Mouse (Mus musculus): ENCODE measurements around the gene Phf14. TPM values are rescaled to one million over a fixed set of nuclear protein-coding genes. Genes with fewer than 3 reads are reported as not detected.

Phf14 gene
- total RNA-seq, 1 experiment, result 22.6 TPM

- TF ChIP-seq ZC3H11A (IDR thresholded peaks at IDR 0.05; ENCODE audit: borderline replicate concordance, low read depth, low read length) (no peak), ZNF384 (IDR thresholded peaks at IDR 0.05; ENCODE audit: low read depth, low read length) (no peak), MAFK (IDR thresholded peaks at IDR 0.05; ENCODE audit: insufficient read depth, low read depth, low read length) (no peak), CHD2 (IDR thresholded peaks at IDR 0.05; ENCODE audit: low read depth, low read length) (no peak), HCFC1 (IDR thresholded peaks at IDR 0.05; ENCODE audit: borderline replicate concordance, insufficient read depth, low read length) (no peak)
- Histone ChIP-seq H3K9me3 (ENCODE audit: control insufficient read depth, insufficient read depth, low read depth, low read length) (no peaks in the 10 kb centered on the region), H3K4me1 (ENCODE audit: control insufficient read depth in 2 of 2, insufficient read depth in 2 of 2, low read length in 2 of 2, poor library complexity in 1 of 2) (no peaks in the 10 kb centered on the region), H3K9ac (ENCODE audit: insufficient read depth, low read depth, low read length, poor library complexity, severe bottlenecking) (no peak overlapping the region), H3K27ac (ENCODE audit: insufficient read depth, low read depth, low read length, poor library complexity, severe bottlenecking) (no peak overlapping the region), H3K36me3 (ENCODE audit: control insufficient read depth, insufficient read depth, low read length, poor library complexity, severe bottlenecking) (no peaks in the 10 kb centered on the region), H3K4me3 (ENCODE audit: insufficient read depth in 1 of 2, low read depth in 1 of 2, low read length in 2 of 2, poor library complexity in 1 of 2, severe bottlenecking in 1 of 2) (no peak overlapping the region)
- DNase-seq (ENCODE audit: low read depth, low spot score), result no peak
- in situ Hi-C loops (cut with MboI; ENCODE audit: low sequenced_read_pairs in 2 of 2, unreplicated experiment in 2 of 2), result no loop called here
Observed at GRCm38 (mm10) chr6:12077338-12077737, 169.7 kb downstream of the Phf14 start.

GRCm38 (mm10) chr6:12077880-12078618 is 170.4 kb downstream of the Phf14 start:
- in situ Hi-C loops (cut with MboI; ENCODE audit: low sequenced_read_pairs in 2 of 2, unreplicated experiment in 2 of 2), result no loop called here
- H3K9me3 ChIP-seq (ENCODE audit: control insufficient read depth, insufficient read depth, low read depth, low read length), result no peaks in the 10 kb centered on the region

GRCm38 (mm10) chr6:12079260-12079659 is 171.7 kb downstream of the Phf14 start:
- H3K9me3 ChIP-seq (ENCODE audit: control insufficient read depth, insufficient read depth, low read depth, low read length), result no peaks in the 10 kb centered on the region
- no peak overlapping the region for H3K27ac ChIP-seq (ENCODE audit: insufficient read depth, low read depth, low read length, poor library complexity, severe bottlenecking)
- TF ChIP-seq ZNF384 (IDR thresholded peaks at IDR 0.05; ENCODE audit: low read depth, low read length) (no peak), ZC3H11A (IDR thresholded peaks at IDR 0.05; ENCODE audit: borderline replicate concordance, low read depth, low read length) (no peak), HCFC1 (IDR thresholded peaks at IDR 0.05; ENCODE audit: borderline replicate concordance, insufficient read depth, low read length) (no peak), CHD2 (IDR thresholded peaks at IDR 0.05; ENCODE audit: low read depth, low read length) (no peak), MAFK (IDR thresholded peaks at IDR 0.05; ENCODE audit: insufficient read depth, low read depth, low read length) (no peak)
- no peak overlapping the region for H3K4me3 ChIP-seq (ENCODE audit: insufficient read depth in 1 of 2, low read depth in 1 of 2, low read length in 2 of 2, poor library complexity in 1 of 2, severe bottlenecking in 1 of 2)
- in situ Hi-C loops (cut with MboI; ENCODE audit: low sequenced_read_pairs in 2 of 2, unreplicated experiment in 2 of 2), result no loop called here
- no peaks in the 10 kb centered on the region for H3K4me1 ChIP-seq (ENCODE audit: control insufficient read depth in 2 of 2, insufficient read depth in 2 of 2, low read length in 2 of 2, poor library complexity in 1 of 2)
- no peak overlapping the region for H3K9ac ChIP-seq (ENCODE audit: insufficient read depth, low read depth, low read length, poor library complexity, severe bottlenecking)
- H3K36me3 ChIP-seq (ENCODE audit: control insufficient read depth, insufficient read depth, low read length, poor library complexity, severe bottlenecking), result no peaks in the 10 kb centered on the region
- DNase-seq (ENCODE audit: low read depth, low spot score), result no peak

More at GRCm38 (mm10) chr6:12077880-12078618, 170.4 kb downstream of the Phf14 start:
- Histone ChIP-seq H3K4me1 (ENCODE audit: control insufficient read depth in 2 of 2, insufficient read depth in 2 of 2, low read length in 2 of 2, poor library complexity in 1 of 2) (no peaks in the 10 kb centered on the region), H3K9ac (ENCODE audit: insufficient read depth, low read depth, low read length, poor library complexity, severe bottlenecking) (no peak overlapping the region), H3K36me3 (ENCODE audit: control insufficient read depth, insufficient read depth, low read length, poor library complexity, severe bottlenecking) (no peaks in the 10 kb centered on the region), H3K27ac (ENCODE audit: insufficient read depth, low read depth, low read length, poor library complexity, severe bottlenecking) (no peak overlapping the region), H3K4me3 (ENCODE audit: insufficient read depth in 1 of 2, low read depth in 1 of 2, low read length in 2 of 2, poor library complexity in 1 of 2, severe bottlenecking in 1 of 2) (no peak overlapping the region)
- TF ChIP-seq MAFK (IDR thresholded peaks at IDR 0.05; ENCODE audit: insufficient read depth, low read depth, low read length) (no peak), CHD2 (IDR thresholded peaks at IDR 0.05; ENCODE audit: low read depth, low read length) (no peak), HCFC1 (IDR thresholded peaks at IDR 0.05; ENCODE audit: borderline replicate concordance, insufficient read depth, low read length) (no peak), ZNF384 (IDR thresholded peaks at IDR 0.05; ENCODE audit: low read depth, low read length) (no peak), ZC3H11A (IDR thresholded peaks at IDR 0.05; ENCODE audit: borderline replicate concordance, low read depth, low read length) (no peak)
- DNase-seq (ENCODE audit: low read depth, low spot score), result no peak

- Histone ChIP-seq H3K4me1 (ENCODE audit: control insufficient read depth in 2 of 2, insufficient read depth in 2 of 2, low read length in 2 of 2, poor library complexity in 1 of 2) (no peaks in the 10 kb centered on the region), H3K27ac (ENCODE audit: insufficient read depth, low read depth, low read length, poor library complexity, severe bottlenecking) (no peak overlapping the region), H3K4me3 (ENCODE audit: insufficient read depth in 1 of 2, low read depth in 1 of 2, low read length in 2 of 2, poor library complexity in 1 of 2, severe bottlenecking in 1 of 2) (no peak overlapping the region), H3K9me3 (ENCODE audit: control insufficient read depth, insufficient read depth, low read depth, low read length) (no peaks in the 10 kb centered on the region), H3K9ac (ENCODE audit: insufficient read depth, low read depth, low read length, poor library complexity, severe bottlenecking) (no peak overlapping the region), H3K36me3 (ENCODE audit: control insufficient read depth, insufficient read depth, low read length, poor library complexity, severe bottlenecking) (no peaks in the 10 kb centered on the region)
- in situ Hi-C loops (cut with MboI; ENCODE audit: low sequenced_read_pairs in 2 of 2, unreplicated experiment in 2 of 2), result no loop called here
- TF ChIP-seq MAFK (IDR thresholded peaks at IDR 0.05; ENCODE audit: insufficient read depth, low read depth, low read length), result no peak
- no peak for TF ChIP-seq ZNF384 (IDR thresholded peaks at IDR 0.05; ENCODE audit: low read depth, low read length)
- TF ChIP-seq ZC3H11A (IDR thresholded peaks at IDR 0.05; ENCODE audit: borderline replicate concordance, low read depth, low read length), result no peak
- TF ChIP-seq CHD2 (IDR thresholded peaks at IDR 0.05; ENCODE audit: low read depth, low read length), result no peak
- TF ChIP-seq HCFC1 (IDR thresholded peaks at IDR 0.05; ENCODE audit: borderline replicate concordance, insufficient read depth, low read length), result no peak
- DNase-seq (ENCODE audit: low read depth, low spot score), result no peak
Observed at GRCm38 (mm10) chr6:12080423-12080822, 172.8 kb downstream of the Phf14 start.
